26 mouse cellular contexts compared by ENCODE assay signal in genomic region chr12:106929161-106929560, GRCm38 (mm10).
"Had no signal": no experiment of that assay in that cellular context is flagged by ENCODE, and none has a peak within 500 bp of the region (broad histone marks: within the 10 kb centered on the region; RNA-seq: fewer than 3 reads in every experiment).

No protein-coding gene starts in this region.

- H3K4me1 ChIP-seq: heart, embryonic 13.5 days; heart, embryonic 15.5 days; intestine, embryonic 15.5 days; liver, embryonic 13.5 days had no signal

- H3K9me3 ChIP-seq: heart, embryonic 13.5 days; heart, embryonic 15.5 days; hindbrain, embryonic 10.5 days; hindbrain, embryonic 12.5 days; intestine, embryonic 15.5 days; limb, embryonic 10.5 days; limb, embryonic 12.5 days; liver, embryonic 13.5 days had no signal

- H3K4me2 ChIP-seq: heart, embryonic 11.5 days; heart, embryonic 13.5 days; heart, embryonic 15.5 days; hindbrain, embryonic 12.5 days; hindbrain, embryonic 14.5 days; intestine, embryonic 15.5 days; limb, embryonic 12.5 days; liver, embryonic 11.5 days; liver, embryonic 13.5 days had no signal

- H3K36me3 ChIP-seq: heart, embryonic 13.5 days; heart, embryonic 15.5 days; hindbrain, embryonic 10.5 days; hindbrain, embryonic 12.5 days; intestine, embryonic 15.5 days; limb, embryonic 10.5 days; limb, embryonic 12.5 days; liver, embryonic 13.5 days had no signal

- DNase-seq: gastrocnemius, postnatal 14 days; gastrocnemius, postnatal 36 days; heart, adult 11 months; heart, adult 2 months; heart, postnatal 4 days; kidney, adult 18-20 months; kidney, adult 8-10 months; kidney, postnatal 10 days; kidney, postnatal 25 days; kidney, postnatal 4 days; liver; liver, embryonic 13.5 days had no signal

- H3K27me3 ChIP-seq: heart, embryonic 13.5 days; heart, embryonic 15.5 days; hindbrain, embryonic 12.5 days; intestine, embryonic 15.5 days; limb, embryonic 12.5 days; liver, embryonic 13.5 days had no signal

- H3K4me3 ChIP-seq: heart, adult 2 months; heart, embryonic 13.5 days; heart, embryonic 15.5 days; hindbrain, embryonic 10.5 days; hindbrain, embryonic 12.5 days; intestine, embryonic 15.5 days; left cerebral cortex, adult 2 months; limb, embryonic 10.5 days; limb, embryonic 12.5 days; liver, embryonic 13.5 days had no signal

- ATAC-seq: hindbrain, embryonic 16.5 days; inflammation-experienced regulatory T-cells, adult 6 months; intestine, embryonic 15.5 days; intestine, postnatal 0 days had no signal

- H3K9ac ChIP-seq: heart, embryonic 13.5 days; heart, embryonic 15.5 days; hindbrain, embryonic 12.5 days; hindbrain, embryonic 14.5 days; intestine, embryonic 15.5 days; limb, embryonic 12.5 days; liver, embryonic 13.5 days had no signal

- H3K27ac ChIP-seq: heart, adult 2 months; heart, embryonic 13.5 days; heart, embryonic 15.5 days; hindbrain, embryonic 10.5 days; hindbrain, embryonic 14.5 days; intestine, embryonic 15.5 days; left cerebral cortex, adult 2 months; limb, embryonic 10.5 days; limb, embryonic 12.5 days; liver, embryonic 13.5 days had no signal
